Mouse (Mus musculus): ENCODE results near the gene Slc9a2.
"Not testable (repeated sequence)": the region's sequence is repeated elsewhere in the genome, so short reads cannot be mapped to it uniquely, and the experiment has no call there.

The Slc9a2 gene

DNA sequence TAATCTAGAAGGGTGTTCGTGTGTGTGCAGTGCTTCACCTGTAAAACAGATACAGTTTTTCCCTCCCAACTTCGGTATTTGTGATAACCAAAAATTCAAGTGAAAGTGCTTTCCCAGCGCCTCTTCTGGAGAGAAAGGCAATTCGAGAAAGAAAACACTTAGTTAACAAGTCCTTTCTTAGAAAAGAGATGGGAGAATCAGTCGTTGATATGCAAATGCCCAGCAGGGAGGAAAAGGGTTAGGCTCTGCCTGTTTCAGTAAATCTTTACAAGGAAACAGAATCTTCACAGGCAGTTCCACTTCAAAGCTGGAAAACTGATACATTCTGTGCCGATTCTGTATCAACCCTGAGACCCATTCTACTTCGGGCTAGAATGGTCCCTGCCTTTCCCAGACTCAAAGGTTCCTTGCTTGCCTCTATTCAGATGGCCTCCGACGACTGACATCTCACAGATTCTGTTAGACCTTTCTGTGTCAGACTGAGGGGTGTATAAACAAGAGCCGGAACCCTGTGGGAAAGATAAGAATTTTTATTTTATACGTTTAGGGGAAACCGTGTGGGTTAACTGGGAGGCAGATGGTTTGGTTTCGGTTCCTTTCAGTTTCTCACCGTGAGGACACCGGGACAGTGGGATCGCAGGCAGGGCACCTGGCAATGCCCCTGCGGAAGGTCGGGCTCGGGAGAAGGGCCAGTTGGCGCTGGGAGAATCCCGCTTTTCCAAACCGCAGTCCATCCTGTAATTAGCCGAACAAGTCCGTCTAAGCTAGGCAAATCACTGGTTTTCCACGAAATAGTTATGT is at the start of gene Slc9a2:
Gene Slc9a2 (plus strand): TSS at position 508 of the 801 bp plus-strand sequence.
- DNase-seq (ENCODE audit: low read depth, low spot score), result no peak

DNA sequence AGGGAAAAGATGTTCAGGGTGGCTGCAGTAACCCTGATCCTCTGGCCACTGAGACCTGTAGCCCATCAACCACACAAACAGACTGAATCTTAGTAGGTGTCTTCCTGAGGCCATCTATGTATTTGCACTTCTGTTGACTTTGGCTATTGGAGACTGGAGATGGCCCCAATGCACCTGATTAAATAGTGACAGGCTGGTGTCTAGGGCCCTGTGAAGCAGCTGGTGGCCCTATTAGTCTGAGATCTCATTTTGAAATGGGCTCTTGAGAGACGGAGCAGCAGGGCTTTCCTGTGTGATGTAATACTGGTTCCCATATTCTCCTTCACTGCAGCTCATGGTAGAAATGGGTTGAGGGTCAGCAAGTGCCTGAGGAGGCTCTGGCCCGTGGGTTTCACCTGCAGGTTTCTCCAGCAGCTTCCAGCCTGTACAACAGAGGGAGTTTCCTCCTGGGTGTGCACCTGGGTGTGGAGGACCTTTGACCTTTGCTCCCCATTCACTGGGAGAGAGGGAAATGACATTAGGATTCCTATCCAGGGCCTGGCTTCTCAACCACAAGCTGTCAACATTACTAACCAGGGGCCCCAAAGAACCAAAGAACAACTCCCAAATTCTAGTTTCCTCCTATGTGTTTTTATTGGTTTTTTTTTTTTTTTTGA is 47.8 kb upstream of the Slc9a2 start:
- DNase-seq (ENCODE audit: low read depth, low spot score), result no peak

DNA sequence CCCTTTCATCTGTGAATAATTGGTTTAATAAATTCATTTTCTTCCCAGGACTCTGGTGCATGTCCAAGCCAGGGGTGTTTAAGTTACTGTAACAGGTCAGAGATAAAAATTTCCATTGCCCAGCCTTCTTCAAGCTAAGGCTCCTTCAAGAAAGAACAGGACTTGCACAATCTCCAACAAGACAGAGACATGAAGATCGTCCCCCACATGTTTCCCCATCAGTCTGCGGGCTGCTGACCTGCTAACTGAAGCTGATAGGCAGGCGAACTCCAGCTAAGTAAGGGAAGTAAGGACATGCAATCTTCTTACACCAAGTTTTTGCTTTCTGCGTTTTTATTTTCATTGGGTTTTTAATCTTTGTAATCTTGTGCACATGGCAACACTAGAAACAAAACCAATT is 45.8 kb upstream of the Slc9a2 start:
- DNase-seq (ENCODE audit: low read depth, low spot score), result no peak

DNA sequence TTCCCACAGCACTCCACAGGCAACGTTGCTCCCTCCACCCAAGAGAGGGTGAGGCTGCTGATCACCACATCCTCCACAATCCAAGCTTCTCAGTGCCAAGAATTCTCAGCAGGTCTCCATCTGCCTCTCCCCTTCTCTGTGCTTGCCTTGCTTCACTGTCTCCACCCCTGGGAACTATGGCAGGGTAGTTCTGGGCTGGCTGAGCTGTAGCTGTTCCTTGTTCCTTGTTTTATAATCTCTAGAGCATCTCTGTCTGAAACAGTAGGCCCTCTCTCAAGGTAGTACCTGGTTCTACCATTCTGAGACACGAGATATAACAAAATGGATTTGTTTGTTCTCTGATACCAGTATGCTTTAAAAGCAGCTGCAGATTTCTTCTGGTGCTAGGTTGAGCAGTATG is 32.1 kb upstream of the Slc9a2 start:
- DNase-seq (ENCODE audit: low read depth, low spot score), result no peak

DNA sequence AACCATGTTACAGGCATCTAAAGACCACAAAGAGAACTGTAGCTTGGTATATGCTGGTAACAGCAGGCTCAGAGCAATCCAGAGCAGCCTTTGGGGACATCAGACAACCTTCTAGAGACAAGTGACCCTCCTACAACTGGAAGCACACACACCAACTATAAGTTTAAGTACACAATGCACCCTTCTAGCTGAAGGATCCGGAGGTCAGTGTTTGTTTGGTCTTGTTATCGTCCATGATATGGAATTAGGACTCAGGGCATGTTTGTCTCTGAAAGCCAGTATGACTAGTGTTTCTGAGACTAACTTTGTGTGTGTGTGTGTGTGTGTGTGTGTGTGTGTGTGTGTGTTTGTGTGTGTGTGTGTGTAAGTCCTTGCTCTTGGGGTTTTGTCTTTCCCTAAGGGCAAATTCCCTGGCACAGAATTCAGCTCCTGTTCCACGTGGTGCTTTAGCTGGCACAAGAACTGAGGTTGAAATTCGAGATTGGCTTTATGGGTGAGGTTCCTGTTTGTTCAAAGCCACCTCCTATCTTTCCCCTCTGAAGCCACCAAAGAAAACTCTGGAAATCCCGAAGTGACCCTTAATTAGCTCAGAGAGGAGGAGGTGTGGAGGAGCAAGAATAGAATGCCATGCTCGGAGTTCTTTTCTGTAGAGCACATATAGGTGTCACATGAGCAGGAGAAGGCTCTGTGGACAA is 29.4 kb upstream of the Slc9a2 start:
- DNase-seq (ENCODE audit: low read depth, low spot score), result no peak

DNA sequence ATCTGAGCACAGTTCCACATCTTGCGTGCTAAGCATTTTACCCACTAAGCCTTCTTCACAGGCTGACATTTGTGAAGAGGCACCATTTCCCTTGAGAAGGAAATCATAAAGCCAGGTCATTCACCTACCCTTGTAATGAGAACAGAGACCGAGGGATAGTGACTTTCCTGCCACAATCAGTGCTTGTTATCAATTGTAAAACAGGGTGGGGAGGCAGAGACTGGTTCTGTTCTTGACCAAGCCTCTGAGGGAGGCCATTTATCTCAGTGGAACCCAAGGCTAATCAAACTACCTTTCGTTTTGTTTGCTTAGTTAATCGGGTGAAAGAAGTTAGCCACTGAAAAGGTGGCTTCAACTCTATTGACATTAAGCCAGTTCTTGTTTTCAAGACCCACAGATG is 23.3 kb upstream of the Slc9a2 start:
- no peak for DNase-seq (ENCODE audit: low read depth, low spot score)

DNA sequence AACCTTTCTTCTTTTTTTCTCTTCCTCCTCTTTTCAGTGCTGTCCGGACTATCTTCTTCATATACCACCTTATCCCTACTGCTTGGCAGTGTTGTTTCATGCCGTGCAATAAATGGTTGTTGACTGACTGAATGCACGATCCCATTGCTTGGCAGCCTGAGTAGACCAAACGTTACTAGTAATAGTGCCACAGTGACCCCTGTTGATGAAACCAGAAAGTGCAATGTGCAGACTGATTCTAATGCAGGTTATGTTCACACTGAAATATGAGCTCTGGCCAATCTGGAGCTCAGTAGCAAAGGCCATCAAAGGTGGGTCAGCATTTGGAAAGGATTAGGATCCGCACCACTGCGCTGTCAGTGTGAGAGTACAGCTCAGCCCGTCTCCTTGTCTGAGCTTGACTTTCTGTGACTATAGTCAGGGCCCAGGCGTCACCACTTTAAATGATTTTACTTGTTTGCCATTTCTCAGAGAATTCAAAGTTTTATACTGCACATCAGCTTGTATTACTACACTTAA is 22.3 kb upstream of the Slc9a2 start:
- DNase-seq (ENCODE audit: low read depth, low spot score), result peak; percentile 42

DNA sequence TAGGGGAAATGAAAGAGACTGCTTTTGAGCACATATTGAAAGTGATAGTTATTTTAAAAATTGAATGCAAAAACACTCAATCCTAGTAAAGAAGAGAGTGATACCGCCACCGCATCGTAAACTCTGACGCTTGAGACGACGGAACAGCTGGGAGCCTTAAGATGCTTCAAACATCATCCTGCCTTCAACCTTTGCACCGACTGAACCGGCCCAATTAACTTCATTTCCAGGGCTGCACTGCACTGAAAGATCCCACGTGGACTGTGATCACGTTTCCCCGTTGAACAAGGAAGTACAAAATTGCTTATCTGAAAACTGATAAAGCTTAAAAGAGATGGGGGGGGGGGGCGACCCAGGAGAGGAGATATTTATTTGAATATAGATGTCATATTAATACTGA is 21.4 kb upstream of the Slc9a2 start:
- no peak for DNase-seq (ENCODE audit: low read depth, low spot score)

DNA sequence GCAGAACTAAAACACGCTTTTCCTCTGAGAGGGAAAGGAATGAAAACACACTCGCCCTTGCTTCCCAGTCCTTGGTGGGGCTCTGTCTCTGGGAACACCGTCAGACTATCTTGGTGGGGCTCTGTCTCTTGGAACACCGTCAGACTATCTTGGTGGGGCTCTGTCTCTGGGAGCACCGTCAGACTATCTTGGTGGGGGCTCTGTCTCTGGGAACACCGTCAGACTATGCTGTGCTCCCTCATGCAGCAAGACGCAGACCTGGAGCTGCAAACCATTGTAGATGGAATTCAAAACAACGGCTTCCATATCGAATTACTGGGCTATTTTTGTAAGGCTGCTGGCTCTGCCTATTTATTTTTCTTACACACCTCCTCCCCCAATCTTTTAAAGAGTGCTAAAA is 20.9 kb upstream of the Slc9a2 start:
- DNase-seq (ENCODE audit: low read depth, low spot score), result no peak

DNA sequence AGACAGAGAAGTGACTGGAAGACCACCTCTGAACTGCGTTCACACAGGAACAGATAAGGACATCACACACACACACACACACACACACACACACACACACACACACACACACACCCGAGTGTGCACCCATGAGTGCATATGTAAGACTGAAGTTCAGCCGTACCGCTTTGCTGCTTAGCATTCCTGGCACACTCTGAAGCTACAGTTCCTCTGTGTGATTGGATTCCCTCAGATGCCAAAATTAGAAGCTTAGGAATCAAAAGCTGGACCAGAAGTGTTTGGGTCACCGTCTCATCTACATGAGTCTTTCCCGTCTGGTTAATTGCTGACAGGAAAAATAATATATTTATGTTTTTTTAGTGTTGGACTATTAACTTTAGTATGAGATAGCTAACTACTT is 19.5 kb upstream of the Slc9a2 start:
- no peak for DNase-seq (ENCODE audit: low read depth, low spot score)

DNA sequence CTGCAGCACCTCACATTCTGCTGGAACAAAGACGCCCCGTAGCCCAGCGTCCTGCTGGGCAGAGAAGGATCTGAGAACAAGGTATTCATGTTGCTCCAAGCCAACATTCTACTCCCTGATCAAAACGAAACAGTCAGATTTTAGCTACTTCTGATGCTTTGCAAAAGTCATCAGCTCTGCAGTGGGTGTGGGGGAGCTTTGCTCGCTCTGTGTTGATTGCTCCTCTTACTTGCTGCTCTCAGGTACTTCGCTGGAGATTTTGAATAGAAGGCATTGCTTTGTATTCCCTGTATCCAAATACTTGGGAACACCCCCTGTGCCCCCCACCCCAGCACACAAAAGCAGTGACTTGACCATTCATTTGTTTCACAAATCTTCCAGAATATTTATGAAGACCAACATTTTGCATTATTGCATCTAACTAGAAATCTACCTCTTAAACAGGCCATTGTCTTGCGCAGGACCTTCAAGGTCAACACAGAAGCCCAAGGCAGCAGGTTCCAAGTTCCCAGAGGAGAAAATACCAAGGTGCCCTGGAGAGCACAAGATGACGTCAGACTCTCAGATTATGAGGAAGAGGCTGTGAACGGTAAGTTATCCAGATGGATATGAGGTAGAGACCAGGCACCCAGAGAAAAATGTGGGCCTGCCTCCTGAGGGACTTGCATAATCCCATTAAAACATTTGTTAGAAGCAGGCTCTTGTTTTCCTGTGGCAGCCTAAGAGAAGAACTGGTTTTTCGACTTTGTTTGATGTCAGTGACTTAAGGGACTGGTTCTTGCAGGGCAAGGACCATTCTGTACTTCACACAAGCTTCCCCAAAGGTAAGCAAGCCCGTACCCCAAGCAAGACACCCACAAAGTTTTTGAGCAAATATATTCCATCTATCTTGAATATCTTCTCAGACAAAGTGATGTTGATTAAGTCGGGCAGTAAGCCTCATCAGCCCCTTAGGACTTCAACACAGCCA is 14.7 kb upstream of the Slc9a2 start:
- DNase-seq (ENCODE audit: low read depth, low spot score), result no peak

DNA sequence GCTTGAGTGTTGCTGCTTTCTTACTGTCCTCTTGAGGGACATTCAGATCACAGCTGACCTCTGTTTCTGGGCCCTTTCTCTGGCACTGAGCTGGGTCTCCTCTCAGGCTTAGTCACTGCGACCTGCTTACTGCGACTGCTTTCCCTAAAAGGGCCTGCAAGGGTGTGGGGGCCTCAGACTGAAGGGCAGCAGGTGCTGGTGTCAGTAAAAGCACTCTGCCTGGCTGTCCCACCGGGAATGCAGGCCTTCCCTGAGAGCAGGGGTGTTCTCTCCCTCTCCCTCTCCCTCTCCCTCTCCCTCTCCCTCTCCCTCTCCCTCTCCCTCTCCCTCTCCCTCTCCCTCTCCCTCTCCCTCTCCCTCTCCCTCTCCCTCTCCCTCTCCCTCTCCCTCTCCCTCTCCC is 12.9 kb upstream of the Slc9a2 start:
- not testable (repeated sequence) for DNase-seq (ENCODE audit: low read depth, low spot score)

DNA sequence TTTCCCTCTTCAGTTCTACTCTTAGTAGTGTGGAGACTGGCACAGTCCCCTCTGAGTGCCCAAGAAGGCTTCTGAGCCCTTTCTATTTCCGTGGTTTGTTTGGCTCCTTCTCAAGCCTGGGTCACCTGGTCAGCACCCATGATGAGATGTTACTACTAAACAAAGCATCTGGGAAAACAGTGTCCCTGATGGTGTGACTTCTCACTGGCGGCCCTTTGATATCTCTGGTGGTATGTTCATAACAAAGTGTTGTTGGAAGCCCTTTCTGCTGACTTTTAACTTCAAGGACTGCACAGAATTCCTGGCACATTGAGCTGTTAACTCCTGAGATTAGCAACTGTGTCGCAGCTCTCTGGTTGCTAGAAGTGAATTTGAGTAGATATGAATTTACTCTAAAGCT is 10.3 kb upstream of the Slc9a2 start:
- DNase-seq (ENCODE audit: low read depth, low spot score), result no peak

DNA sequence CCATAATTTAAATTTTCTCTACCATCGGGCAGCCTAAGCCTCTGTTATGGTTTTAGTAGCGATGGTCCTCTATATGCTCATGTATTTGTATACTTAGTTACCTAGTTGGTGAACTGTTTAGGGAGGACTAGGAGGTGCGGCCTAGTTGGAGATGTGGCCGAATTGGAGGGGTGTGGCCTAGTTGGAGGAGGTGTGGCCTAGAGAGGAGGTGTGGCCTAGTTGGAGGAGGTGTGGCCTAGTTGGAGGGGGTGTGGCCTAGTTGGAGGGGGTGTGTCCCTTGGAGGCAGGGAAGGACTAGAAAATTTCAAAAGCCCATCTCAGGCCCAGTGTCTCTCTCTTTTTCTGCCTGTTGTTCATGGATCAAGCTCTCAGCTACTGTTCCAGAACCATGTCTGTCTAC is 8.9 kb upstream of the Slc9a2 start:
- no peak for DNase-seq (ENCODE audit: low read depth, low spot score)

DNA sequence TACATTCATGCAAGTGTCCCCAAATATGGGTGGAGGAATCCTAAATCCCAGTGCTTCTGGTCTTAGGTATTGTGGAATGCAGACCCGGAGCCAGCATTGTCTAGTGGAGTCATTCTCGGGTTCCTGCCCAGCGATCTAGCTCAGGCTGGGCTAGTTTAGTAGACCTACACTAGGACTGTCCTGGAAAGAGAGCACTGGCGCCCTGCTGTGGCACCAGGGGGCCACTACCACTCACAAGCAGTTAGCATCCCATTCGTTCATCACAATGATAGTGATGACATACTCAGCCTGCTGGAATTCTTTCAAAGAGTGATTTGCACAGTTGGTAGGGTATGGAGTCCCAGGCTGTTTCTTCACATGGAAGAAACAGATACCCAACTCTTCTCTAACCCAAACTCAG is 3.1 kb upstream of the Slc9a2 start:
- DNase-seq (ENCODE audit: low read depth, low spot score), result no peak

DNA sequence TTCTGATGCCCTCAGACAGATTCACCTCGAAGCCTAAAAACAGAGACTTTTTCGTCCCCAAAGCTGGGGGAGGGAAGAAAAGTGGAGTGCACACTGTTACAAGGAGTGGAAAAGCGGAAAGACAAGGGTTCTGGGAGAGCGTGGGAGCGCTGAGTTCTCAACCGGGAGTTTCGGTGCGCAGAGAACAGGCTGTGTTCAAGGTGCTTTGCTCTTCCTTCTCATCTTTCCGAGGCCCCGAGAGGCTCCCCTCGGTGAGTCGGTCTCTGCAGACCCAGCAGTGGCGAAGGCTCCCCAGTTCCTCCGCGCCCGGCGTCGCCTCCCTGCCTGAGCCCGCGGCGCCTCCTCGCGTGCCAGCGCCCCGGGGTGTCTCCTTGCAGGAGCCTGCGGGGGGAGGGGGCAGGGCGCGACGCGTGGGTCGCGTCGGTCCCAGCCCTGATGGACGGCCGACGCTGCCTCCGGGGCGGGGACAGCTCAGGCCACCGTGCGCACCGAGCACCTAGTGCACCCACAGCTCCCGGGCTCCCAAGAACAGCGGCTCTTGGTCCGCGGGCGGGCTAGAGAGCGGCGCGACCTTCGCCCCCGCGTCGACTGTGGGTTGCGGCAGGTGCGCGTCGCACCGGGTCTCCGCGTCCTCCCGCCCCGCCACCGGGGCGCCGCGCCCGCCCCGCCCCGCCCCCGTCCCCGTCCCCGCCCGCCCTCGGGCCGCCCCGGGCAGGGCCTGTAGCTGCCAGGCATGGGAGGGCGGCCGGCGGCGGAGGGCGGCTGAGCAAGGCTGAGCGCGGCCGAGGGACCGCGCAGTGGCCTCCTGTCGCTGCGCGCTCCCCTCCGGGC is 709 bp downstream of the Slc9a2 start:
- DNase-seq (ENCODE audit: low read depth, low spot score), result no peak

DNA sequence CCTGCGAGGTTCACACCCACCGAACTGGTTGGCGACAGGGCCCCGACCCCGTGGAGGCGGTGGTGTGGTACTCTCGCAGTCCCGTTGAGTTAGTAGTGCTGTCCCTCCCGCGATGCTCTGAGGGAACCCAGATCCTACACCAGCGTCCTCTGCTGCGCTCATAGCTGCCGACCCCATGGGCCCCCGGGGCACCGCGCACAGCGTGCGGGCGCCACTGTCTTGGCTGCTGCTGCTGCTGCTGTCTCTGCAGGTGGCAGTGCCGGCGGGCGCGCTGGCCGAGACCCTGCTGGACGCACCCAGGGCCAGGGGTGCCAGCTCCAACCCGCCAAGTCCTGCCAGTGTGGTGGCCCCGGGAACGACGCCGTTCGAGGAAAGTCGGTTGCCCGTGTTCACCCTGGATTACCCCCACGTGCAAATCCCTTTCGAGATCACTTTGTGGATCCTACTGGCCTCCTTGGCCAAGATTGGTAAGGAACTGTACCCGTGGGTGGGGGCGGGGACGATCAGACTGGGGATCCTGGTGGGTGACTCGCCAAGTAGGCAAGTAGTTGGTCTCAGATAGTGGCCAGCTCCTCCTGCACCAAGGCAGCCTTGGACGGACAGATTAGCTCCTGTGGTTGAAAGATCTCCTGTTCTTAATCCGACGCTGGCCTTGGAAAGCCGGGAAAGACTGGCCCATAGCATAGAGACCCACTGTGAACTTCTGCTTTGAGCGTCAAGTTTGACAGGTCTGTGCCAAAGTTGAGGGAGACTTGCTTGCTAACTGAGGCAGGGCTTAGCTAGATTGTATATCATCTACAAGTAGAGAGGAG is 1.5 kb downstream of the Slc9a2 start:
- DNase-seq (ENCODE audit: low read depth, low spot score), result no peak

DNA sequence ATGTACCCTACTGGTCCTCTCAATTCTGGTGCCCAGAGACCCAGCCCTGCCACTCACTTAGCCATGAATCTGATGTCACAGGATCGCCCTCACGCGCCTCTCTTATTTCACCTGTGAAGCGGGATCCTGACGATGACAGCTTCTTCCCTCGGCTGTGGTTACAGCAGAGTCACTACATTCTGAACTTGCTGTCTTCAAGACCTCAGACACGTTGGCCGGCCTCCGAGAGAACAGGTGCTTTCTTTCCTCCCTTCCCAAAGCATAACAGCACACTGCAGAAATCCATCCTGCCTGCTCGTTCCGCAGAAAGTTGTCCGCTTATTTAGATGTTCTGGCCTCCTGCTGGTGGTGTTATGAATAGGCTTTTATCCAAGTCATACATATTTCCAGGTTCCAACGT is 13.9 kb downstream of the Slc9a2 start:
- DNase-seq (ENCODE audit: low read depth, low spot score), result no peak

DNA sequence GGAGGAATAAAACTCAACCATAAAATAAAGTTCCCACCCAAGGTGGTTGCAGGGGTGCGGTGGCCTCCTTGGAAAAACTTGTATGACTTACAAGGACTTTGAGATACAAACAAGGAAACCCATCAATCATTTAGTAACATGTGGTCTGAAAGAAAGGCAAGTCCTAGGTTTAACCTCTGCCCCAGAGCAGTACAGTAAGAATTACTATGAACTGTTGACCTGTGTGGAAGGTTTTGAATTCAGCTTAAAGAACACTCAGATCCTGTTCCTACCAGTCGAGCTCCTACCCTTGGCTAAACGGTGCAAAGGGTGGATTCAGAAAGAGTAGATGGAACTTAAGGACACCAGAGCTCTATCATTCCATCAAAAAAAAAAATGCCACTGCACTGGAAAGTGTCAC is 16.1 kb downstream of the Slc9a2 start:
- DNase-seq (ENCODE audit: low read depth, low spot score), result no peak

DNA sequence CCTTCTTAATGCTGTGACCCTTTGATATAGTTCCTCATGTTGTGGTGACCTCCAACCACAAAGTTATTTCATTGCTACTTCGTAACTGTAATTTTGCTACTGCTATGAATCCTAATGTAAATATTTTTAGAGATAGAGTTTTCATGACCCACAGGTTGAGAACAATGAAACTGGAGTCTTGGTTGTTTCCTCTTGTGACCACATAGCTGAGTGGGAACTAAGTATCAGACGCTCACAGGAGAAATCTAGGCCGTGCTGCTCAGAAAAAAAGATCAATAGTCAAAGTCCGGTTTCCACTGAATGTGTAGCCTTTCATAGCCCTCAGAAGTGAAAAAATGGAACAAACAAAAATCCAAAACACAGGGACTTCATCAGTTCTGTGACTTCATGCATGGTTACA is 24.7 kb downstream of the Slc9a2 start:
- no peak for DNase-seq (ENCODE audit: low read depth, low spot score)

Data from embryo, embryonic 11.5 days (tissue).